Mouse (Mus musculus) inflammation-experienced regulatory T-cells, adult 6 months (primary cell): ENCODE results near the gene 6430531B16Rik. TPM values are rescaled to one million over a fixed set of nuclear protein-coding genes. Genes with fewer than 3 reads are reported as not detected.

Source experiments
- ATAC-seq: one replicate; pipeline ENCODE4 v1.8.0; 2017
- polyA plus RNA-seq, 3 experiments: library from polyadenylated mRNA; unstranded; fragments of 100-300 nt; shearing (Covaris generic); gene quantifications; one replicate each; pipeline ENCODE4 v1.2.1; 2017

Gene 6430531B16Rik
- polyA plus RNA-seq, 3 experiments from 2014 or later, result 0.66 to 1.5 (median 1.0) TPM

GRCm38 (mm10) chr7:139937138-139937537, 41.4 kb downstream of the 6430531B16Rik start:
- ATAC-seq, result no peak

- no peak for ATAC-seq
Observed at GRCm38 (mm10) chr7:139936705-139937104, 41.9 kb downstream of the 6430531B16Rik start.

- peak; percentile 46 for ATAC-seq
Observed at GRCm38 (mm10) chr7:139930732-139931131, 47.8 kb downstream of the 6430531B16Rik start.

Other genes starting within 250 kb of the 6430531B16Rik start
- not detected for gene Adgra1, start 144.6 kb downstream of the 6430531B16Rik start, polyA plus RNA-seq
- gene Kndc1, start 84.1 kb downstream of the 6430531B16Rik start, polyA plus RNA-seq, result under 1 TPM; 0.20 to 0.49 (median 0.38) TPM
- 1 to 10 TPM; 3.3 to 5.0 (median 3.6) TPM for gene Utf1, start 35.0 kb downstream of the 6430531B16Rik start, polyA plus RNA-seq
- 10 to 100 TPM in 2 of 3 experiments, 1 to 10 TPM in 1; 8.8 to 59.4 (median 13.1) TPM for gene Adam8, start 13.8 kb upstream of the 6430531B16Rik start, polyA plus RNA-seq
- 10 to 100 TPM; 25.0 to 30.1 (median 25.7) TPM for gene Zfp511, start 57.6 kb upstream of the 6430531B16Rik start, polyA plus RNA-seq
- 10 to 100 TPM; 24.8 to 32.5 (median 28.0) TPM for gene Tubgcp2, start 57.9 kb upstream of the 6430531B16Rik start, polyA plus RNA-seq
- not detected for gene Msx3, start 70.3 kb upstream of the 6430531B16Rik start, polyA plus RNA-seq
- not detected for gene Caly, start 103.8 kb upstream of the 6430531B16Rik start, polyA plus RNA-seq
- gene Prap1, start 114.6 kb upstream of the 6430531B16Rik start, polyA plus RNA-seq, result not detected
- gene Fuom, start 123.7 kb upstream of the 6430531B16Rik start, polyA plus RNA-seq, result 10 to 100 TPM; 11.6 to 13.9 (median 12.7) TPM
- 1 to 10 TPM; 1.9 to 5.3 (median 3.8) TPM for gene Paox, start 137.0 kb upstream of the 6430531B16Rik start, polyA plus RNA-seq
- gene Echs1, start 137.7 kb upstream of the 6430531B16Rik start, polyA plus RNA-seq, result 10 to 100 TPM; 73.3 to 94.2 (median 81.1) TPM
- 10 to 100 TPM; 16.4 to 28.8 (median 22.9) TPM for gene Mtg1, start 158.8 kb upstream of the 6430531B16Rik start, polyA plus RNA-seq
- gene Sprn, start 176.1 kb upstream of the 6430531B16Rik start, polyA plus RNA-seq, result not detected
- gene Olfr522, start 186.0 kb upstream of the 6430531B16Rik start, polyA plus RNA-seq, result under 1 TPM in 1 of 3 experiments, not detected in 2; 0.07 TPM
- not detected for gene Olfr523, start 194.5 kb upstream of the 6430531B16Rik start, polyA plus RNA-seq
- gene Olfr524, start 227.2 kb upstream of the 6430531B16Rik start, polyA plus RNA-seq, result under 1 TPM in 1 of 3 experiments, not detected in 2; 0.13 TPM
- gene Cd163l1, start 239.5 kb upstream of the 6430531B16Rik start, polyA plus RNA-seq, result under 1 TPM in 2 of 3 experiments, not detected in 1; 0.27 to 0.55 TPM